Mouse (Mus musculus): Measurements from ENCODE around the gene Spdye4a. TPM values are rescaled to one million over a fixed set of nuclear protein-coding genes. Genes with fewer than 3 reads are reported as not detected.

The Spdye4a gene
- total RNA-seq, 1 experiment from 2014 or later, result not detected

Other genes starting within 250 kb of the Spdye4a start
- gene Rnf216, start 113.9 kb downstream of the Spdye4a start, total RNA-seq (2017), result 57.0 and 59.8 TPM in 2 replicates
- gene Olfr718-ps1, start 79.3 kb downstream of the Spdye4a start, total RNA-seq (2017), result not detected in 2 replicates
- gene Rbak, start 46.1 kb downstream of the Spdye4a start, total RNA-seq (2017), result 12.7 and 19.6 TPM in 2 replicates
- not detected in 2 replicates for gene Spdye4b, start 45.9 kb downstream of the Spdye4a start, total RNA-seq (2017)
- gene Zfp12, start 8.3 kb upstream of the Spdye4a start, total RNA-seq (2017), result 26.0 and 28.5 TPM in 2 replicates
- gene Zfp316, start 43.1 kb upstream of the Spdye4a start, total RNA-seq (2017), result 5.4 and 8.0 TPM in 2 replicates
- gene Zfp853, start 66.7 kb upstream of the Spdye4a start, total RNA-seq (2017), result 0.38 TPM in 1 of 2 replicates, not detected in the other
- gene E130309D02Rik, start 88.5 kb upstream of the Spdye4a start, total RNA-seq (2017), result 13.5 and 20.7 TPM in 2 replicates
- gene Zdhhc4, start 102.4 kb upstream of the Spdye4a start, total RNA-seq (2017), result 34.3 and 39.5 TPM in 2 replicates
- not detected in 2 replicates for gene Grid2ip, start 130.4 kb upstream of the Spdye4a start, total RNA-seq (2017)
- 61.3 and 76.2 TPM in 2 replicates for gene Kdelr2, start 176.9 kb upstream of the Spdye4a start, total RNA-seq (2017)
- gene Daglb, start 237.7 kb upstream of the Spdye4a start, total RNA-seq (2017), result 9.8 and 11.5 TPM in 2 replicates